Mouse (Mus musculus) retina, postnatal 7 days (tissue): Measurements from ENCODE around the gene Riiad1.

ENCODE experiments used
- DNase-seq: peaks from one replicate; pipeline ENCODE4 v3.0.0-alpha.2; 2012; ENCODE audit warnings: low read depth, low spot score

Gene Riiad1

GRCm38 (mm10) chr3:94480291-94480884, at the start of gene Riiad1:
TSS of gene Riiad1 (minus strand) at chr3:94480341.
- DNase-seq = no peak

GRCm38 (mm10) chr3:94526731-94527130, 46.6 kb upstream of the Riiad1 start:
- no peak for DNase-seq

- no peak for DNase-seq
These were observed 26.5 kb upstream of the Riiad1 start for GRCm38 (mm10) chr3:94506664-94507063.

- no peak for DNase-seq
These were observed 22.1 kb upstream of the Riiad1 start for GRCm38 (mm10) chr3:94502243-94502642.

- no peak for DNase-seq
These were observed 17.0 kb upstream of the Riiad1 start for GRCm38 (mm10) chr3:94497162-94497561.

GRCm38 (mm10) chr3:94487581-94487980, 7.4 kb upstream of the Riiad1 start:
- no peak for DNase-seq

GRCm38 (mm10) chr3:94485922-94486321, 5.8 kb upstream of the Riiad1 start:
- DNase-seq = no peak

- DNase-seq = peak; percentile 68
These were observed 3.8 kb upstream of the Riiad1 start for GRCm38 (mm10) chr3:94483790-94484439.

GRCm38 (mm10) chr3:94482764-94483385, 2.7 kb upstream of the Riiad1 start:
- peak; percentile 61 for DNase-seq

- DNase-seq = no peak
These were observed 1.3 kb upstream of the Riiad1 start for GRCm38 (mm10) chr3:94481429-94481828.

- DNase-seq = no peak
These were observed 577 bp downstream of the Riiad1 start for GRCm38 (mm10) chr3:94479564-94479963.

- no peak for DNase-seq
These were observed 1.5 kb downstream of the Riiad1 start for GRCm38 (mm10) chr3:94478591-94479169.

- DNase-seq = peak; percentile 81
These were observed 2.1 kb downstream of the Riiad1 start, which contains the start of gene Celf3 for GRCm38 (mm10) chr3:94477981-94478422. TSS of gene Celf3 (plus strand) at chr3:94478295.

- no peak for DNase-seq
These were observed 2.7 kb downstream of the Riiad1 start for GRCm38 (mm10) chr3:94477444-94477843.

GRCm38 (mm10) chr3:94476301-94477035, 3.7 kb downstream of the Riiad1 start:
- no peak for DNase-seq

- DNase-seq = peak; percentile 52
These were observed 6.4 kb downstream of the Riiad1 start for GRCm38 (mm10) chr3:94473567-94474232.

- no peak for DNase-seq
These were observed 7.0 kb downstream of the Riiad1 start for GRCm38 (mm10) chr3:94473115-94473505.

- DNase-seq = no peak
These were observed 7.6 kb downstream of the Riiad1 start for GRCm38 (mm10) chr3:94472447-94473114.

GRCm38 (mm10) chr3:94468931-94469330, 11.2 kb downstream of the Riiad1 start:
- no peak for DNase-seq

GRCm38 (mm10) chr3:94465632-94466430, 14.3 kb downstream of the Riiad1 start:
- DNase-seq = no peak
